Mouse (Mus musculus): ENCODE data around the gene Noxo1. TPM values are rescaled to one million over a fixed set of nuclear protein-coding genes. Genes with fewer than 3 reads are reported as not detected.
"Not testable (repeated sequence)": the region's sequence is repeated elsewhere in the genome, so short reads cannot be mapped to it uniquely, and the experiment has no call there.

The Noxo1 gene
- polyA plus RNA-seq, 1 experiment from 2014 or later, result 1.9 TPM

DNA sequence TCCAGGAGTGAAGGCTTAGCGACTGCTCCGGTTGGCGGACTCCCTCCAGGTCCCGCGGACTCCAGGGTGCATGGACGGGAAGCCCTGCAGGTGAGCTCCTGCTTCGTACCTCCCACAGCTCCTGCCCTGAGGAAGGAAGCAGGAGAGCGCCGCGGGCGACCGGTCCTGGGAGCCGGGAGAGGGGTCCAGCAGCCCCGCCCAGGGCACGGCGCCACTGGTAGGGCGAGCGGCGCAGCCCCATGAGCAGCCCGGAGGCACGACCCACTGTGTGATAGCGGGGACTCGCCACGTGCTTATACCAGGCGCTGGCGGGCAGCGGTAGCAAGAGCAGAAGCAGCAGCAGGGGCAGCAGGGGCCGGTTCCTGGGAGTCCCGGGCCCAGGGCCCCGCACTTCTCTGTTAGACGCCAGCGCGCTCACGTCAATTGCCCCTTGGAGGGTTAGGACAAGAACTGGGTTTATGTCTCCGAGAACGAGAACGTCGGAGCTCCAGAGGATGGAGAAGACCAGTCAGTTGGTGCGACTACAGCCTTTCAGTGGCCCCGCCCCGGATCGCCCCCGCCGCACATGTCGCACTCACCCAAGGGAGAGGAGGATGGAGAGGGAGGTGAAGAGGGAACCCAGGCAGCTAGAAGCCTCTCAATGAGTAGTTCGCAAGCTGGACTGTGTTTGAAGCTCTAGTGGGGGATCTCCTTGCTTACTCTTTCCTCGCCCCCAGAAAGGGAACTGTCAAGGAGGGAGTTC lies 37.8 kb upstream of the Noxo1 start, which contains the start of gene Npw:
TSS of gene Npw (minus strand) at position 441 of the 742 bp plus-strand sequence.
- H3K27me3 ChIP-seq (replicated peaks), result peaks cover 53% of the 10 kb centered on the region
- H3K27ac ChIP-seq (replicated peaks), result no peak within 1 kb of the TSS
- no peaks in the 10 kb centered on the region for H3K36me3 ChIP-seq
- H3K9me3 ChIP-seq (replicated peaks), result no peaks in the 10 kb centered on the region
- peak within 1 kb of the TSS; percentile 27; the same call in 1 of the 2 replicates for H3K9ac ChIP-seq (replicated peaks)
- H3K4me3 ChIP-seq (replicated peaks), result peak within 1 kb of the TSS; percentile 33
- H3K4me2 ChIP-seq, result peak within 1 kb of the TSS; percentile 61
- no peak for ATAC-seq (ENCODE audit: low FRiP score)
- WGBS, result under 1% methylated on average over 47 of the region's 47 CpGs
- peaks cover 18% of the 10 kb centered on the region for H3K4me1 ChIP-seq

DNA sequence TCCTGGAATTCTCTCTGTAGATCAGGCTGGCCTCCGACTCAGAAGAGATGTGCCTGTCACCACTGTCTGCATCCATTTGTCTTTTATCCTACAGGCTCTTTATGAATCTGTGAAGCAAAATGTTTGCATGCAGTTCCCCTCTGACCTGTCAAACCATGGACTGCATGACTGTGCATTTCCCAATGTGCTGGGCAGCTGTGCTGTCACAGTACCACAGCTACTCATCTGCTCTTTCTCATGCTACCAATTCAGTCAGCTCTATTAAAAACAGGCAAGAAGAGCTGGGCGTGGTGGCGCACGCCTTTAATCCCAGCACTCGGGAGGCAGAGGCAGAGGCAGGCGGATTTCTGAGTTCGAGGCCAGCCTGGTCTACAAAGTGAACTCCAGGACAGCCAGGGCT lies 29.0 kb upstream of the Noxo1 start:
- WGBS, result 79% methylated on average over 7 of the region's 7 CpGs
- H3K9ac ChIP-seq (replicated peaks); H3K27ac ChIP-seq (replicated peaks); H3K36me3 ChIP-seq; H3K27me3 ChIP-seq (replicated peaks); H3K4me2 ChIP-seq; ATAC-seq (ENCODE audit: low FRiP score); H3K9me3 ChIP-seq (replicated peaks); H3K4me3 ChIP-seq (replicated peaks): not testable (repeated sequence)
- peaks cover 28% of the 10 kb centered on the region for H3K4me1 ChIP-seq

DNA sequence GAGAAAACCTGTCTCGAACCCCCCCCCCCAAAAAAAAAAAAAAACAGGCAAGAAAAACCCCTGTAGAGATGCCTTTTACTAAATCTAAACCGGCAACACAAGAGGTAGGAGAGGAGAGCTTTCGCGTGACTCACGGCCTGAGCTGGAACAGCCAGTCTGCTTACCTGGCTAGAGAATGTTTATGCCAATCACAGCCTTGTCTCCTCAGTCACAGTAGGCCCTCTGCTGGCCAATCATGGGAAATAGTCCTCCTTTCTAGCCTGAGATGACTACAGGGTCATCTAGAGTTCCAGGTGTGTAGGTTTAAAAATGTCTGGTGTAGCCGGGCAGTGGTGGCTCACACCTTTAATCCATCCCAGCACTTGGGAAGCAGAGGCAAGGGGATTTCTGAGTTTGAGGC lies 28.6 kb upstream of the Noxo1 start:
- WGBS, result 30% methylated on average over 6 of the region's 6 CpGs
- no peak overlapping the region for H3K4me2 ChIP-seq

DNA sequence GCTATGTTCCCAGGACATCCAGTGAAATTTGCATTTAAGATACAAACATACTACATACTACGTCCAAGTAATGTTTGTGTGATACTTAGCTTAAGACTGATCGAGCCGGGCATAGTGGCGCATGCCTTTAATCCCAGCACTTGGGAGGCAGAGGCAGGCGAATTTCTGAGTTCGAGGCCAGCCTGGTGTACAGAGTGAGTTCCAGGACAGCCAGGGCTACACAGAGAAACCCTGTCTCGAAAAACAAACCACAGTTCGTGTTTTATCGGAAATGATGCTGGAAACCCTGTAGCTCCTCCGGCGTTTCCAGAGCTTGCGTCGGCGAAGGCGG lies 26.9 kb upstream of the Noxo1 start:
- H3K4me2 ChIP-seq, result peak overlapping the region; percentile 84
- peak overlapping the region; percentile 88 for H3K27ac ChIP-seq (replicated peaks)
- peaks cover 43% of the 10 kb centered on the region for H3K4me1 ChIP-seq
- not testable (repeated sequence) for H3K36me3 ChIP-seq; H3K27me3 ChIP-seq (replicated peaks); H3K9me3 ChIP-seq (replicated peaks)
- peak overlapping the region; percentile 84 for H3K4me3 ChIP-seq (replicated peaks)
- 12% methylated on average over 15 of the region's 15 CpGs for WGBS
- H3K9ac ChIP-seq (replicated peaks), result peak overlapping the region; percentile 93
- peak; percentile 8 for ATAC-seq (ENCODE audit: low FRiP score)

More for the DNA sequence above, 28.6 kb upstream of the Noxo1 start:
- Histone ChIP-seq H3K9me3 (replicated peaks) (no peaks in the 10 kb centered on the region), H3K27ac (replicated peaks) (no peak overlapping the region), H3K36me3 (no peaks in the 10 kb centered on the region), H3K27me3 (replicated peaks) (no peaks in the 10 kb centered on the region), H3K4me3 (replicated peaks) (no peak overlapping the region), H3K9ac (replicated peaks) (no peak overlapping the region), H3K4me1 (peaks cover 32% of the 10 kb centered on the region)
- ATAC-seq (ENCODE audit: low FRiP score), result no peak

DNA sequence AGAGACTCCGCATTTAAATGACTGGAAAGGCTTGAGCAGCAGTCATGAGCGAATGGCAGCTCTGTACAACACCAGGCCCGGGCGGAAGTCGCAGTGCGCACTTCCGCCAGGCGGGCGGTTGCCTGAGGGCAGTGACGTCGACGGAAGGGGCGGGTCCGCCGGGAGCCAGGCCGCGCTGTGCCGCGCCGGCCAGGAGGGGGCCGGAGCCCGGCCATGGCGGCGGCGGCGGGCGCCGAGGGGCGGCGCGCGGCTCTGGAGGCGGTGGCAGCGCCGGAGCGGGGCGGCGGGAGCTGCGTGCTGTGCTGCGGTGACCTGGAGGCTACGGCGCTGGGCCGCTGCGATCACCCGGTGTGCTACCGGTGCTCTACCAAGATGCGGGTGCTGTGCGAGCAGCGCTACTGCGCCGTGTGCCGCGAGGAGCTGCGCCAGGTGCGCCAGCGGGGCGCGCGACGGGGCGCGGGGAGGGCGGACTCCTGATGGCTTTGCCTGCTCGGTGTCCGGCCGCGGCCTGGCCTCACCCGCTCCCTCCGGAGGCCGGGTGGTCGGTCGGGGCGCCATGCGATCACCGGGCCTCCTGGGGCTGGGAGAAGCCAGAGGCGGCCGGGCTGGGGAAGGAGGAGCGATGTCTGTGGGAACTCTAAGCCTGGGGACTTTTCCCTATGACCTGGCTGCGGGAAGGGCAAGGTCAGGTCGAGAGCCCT lies 26.3 kb upstream of the Noxo1 start, which contains the start of gene Zfp598:
TSS of gene Zfp598 (plus strand) at position 143 of the 701 bp plus-strand sequence.
- no peaks in the 10 kb centered on the region for H3K27me3 ChIP-seq (replicated peaks)
- under 1% methylated on average over 77 of the region's 80 CpGs for WGBS
- H3K4me2 ChIP-seq, result peak within 1 kb of the TSS; percentile 84
- H3K9ac ChIP-seq (replicated peaks), result peak within 1 kb of the TSS; percentile 93
- peaks cover 46% of the 10 kb centered on the region for H3K4me1 ChIP-seq
- no peaks in the 10 kb centered on the region for H3K36me3 ChIP-seq
- peak within 1 kb of the TSS; percentile 88 for H3K27ac ChIP-seq (replicated peaks)
- peak; percentile 97 for ATAC-seq (ENCODE audit: low FRiP score)
- peak within 1 kb of the TSS; percentile 84 for H3K4me3 ChIP-seq (replicated peaks)
- no peaks in the 10 kb centered on the region for H3K9me3 ChIP-seq (replicated peaks)

GRCm38 (mm10) chr17:24670246-24670844 lies 25.7 kb upstream of the Noxo1 start:
- Histone ChIP-seq H3K36me3 (no peaks in the 10 kb centered on the region), H3K9ac (replicated peaks) (peak overlapping the region; percentile 93), H3K4me1 (peaks cover 47% of the 10 kb centered on the region), H3K4me3 (replicated peaks) (peak overlapping the region; percentile 84), H3K9me3 (replicated peaks) (no peaks in the 10 kb centered on the region), H3K4me2 (peak overlapping the region; percentile 84), H3K27ac (replicated peaks) (peak overlapping the region; percentile 88), H3K27me3 (replicated peaks) (no peaks in the 10 kb centered on the region)
- WGBS, result 13% methylated on average over 8 of the region's 8 CpGs
- ATAC-seq (ENCODE audit: low FRiP score), result no peak

- Histone ChIP-seq H3K4me3 (replicated peaks) (no peak overlapping the region), H3K27ac (replicated peaks) (no peak overlapping the region), H3K9ac (replicated peaks) (no peak overlapping the region), H3K9me3 (replicated peaks) (no peaks in the 10 kb centered on the region), H3K4me1 (peaks cover 47% of the 10 kb centered on the region), H3K4me2 (peak overlapping the region; percentile 84), H3K36me3 (no peaks in the 10 kb centered on the region), H3K27me3 (replicated peaks) (no peaks in the 10 kb centered on the region)
- 84% methylated on average over 5 of the region's 5 CpGs for WGBS
- ATAC-seq (ENCODE audit: low FRiP score), result no peak
These were observed 24.7 kb upstream of the Noxo1 start for GRCm38 (mm10) chr17:24671346-24671745.

DNA sequence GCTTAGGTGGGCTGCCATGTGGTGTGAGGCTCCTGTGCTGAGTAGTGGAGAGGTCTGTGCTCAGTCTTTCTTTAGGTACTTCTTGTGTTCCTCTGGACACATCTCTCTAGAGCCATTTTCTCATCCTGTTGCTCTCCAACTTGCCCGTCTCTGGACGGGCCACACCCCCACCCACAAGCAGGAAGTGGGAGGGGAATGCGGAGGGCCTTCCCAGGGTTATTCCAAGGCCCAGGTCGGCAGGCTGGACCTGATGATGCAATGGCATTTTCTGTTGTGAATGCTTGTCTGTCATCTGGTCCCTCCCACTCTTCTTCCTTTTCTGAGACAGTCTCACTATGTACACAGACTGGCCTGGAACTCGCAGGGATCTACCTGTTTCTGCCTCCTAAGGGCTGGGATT lies 23.9 kb upstream of the Noxo1 start:
- peaks cover 7% of the 10 kb centered on the region for H3K36me3 ChIP-seq
- H3K9me3 ChIP-seq (replicated peaks), result no peaks in the 10 kb centered on the region
- H3K4me2 ChIP-seq, result peak overlapping the region; percentile 84
- no peak overlapping the region for H3K4me3 ChIP-seq (replicated peaks)
- H3K9ac ChIP-seq (replicated peaks), result peak overlapping the region; percentile 34
- 36% methylated on average over 5 of the region's 5 CpGs for WGBS
- no peak for ATAC-seq (ENCODE audit: low FRiP score)
- H3K4me1 ChIP-seq, result peaks cover 47% of the 10 kb centered on the region
- no peak overlapping the region for H3K27ac ChIP-seq (replicated peaks)
- no peaks in the 10 kb centered on the region for H3K27me3 ChIP-seq (replicated peaks)

DNA sequence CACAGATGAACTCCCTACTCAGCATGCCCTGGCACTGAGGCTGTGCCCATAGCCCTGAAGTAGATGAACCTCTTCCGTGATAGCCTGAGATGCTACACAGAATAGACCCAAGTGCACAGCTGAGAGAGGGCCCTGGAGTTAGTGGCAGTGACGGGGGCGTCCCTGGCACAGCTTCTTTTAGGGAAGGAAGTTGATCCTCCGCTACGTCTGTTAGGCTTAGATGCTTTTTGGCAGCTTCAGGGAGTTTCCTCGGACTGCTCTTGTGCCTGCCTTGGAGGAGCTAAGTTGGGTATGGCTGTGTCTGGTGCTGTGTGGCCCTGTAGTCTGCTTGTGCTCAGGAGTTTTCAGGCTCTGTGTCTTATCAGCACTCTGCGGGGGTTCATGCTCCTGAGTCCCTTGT lies 21.8 kb upstream of the Noxo1 start:
- peaks cover 28% of the 10 kb centered on the region for H3K36me3 ChIP-seq
- 91% methylated on average over 7 of the region's 7 CpGs for WGBS

DNA sequence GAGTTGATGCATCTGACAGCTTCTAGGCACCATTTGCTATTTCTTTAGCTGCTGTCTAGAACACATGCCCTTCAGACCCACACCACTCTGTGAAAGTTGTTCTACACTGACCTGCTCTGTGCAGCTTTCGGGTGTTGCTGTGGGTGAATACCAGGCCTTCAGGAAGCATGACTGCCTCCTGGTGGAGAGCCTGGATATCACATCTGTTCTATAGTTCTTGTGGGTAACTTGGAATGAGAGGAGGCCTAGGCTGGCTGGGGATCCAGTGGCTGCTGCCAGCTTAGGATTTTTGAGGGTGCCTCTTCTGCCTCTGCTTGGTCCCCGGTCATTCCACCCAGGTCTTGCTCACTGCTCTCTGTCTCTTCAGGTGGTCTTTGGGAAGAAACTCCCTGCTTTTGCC lies 19.8 kb upstream of the Noxo1 start:
- no peak for ATAC-seq (ENCODE audit: low FRiP score)
- Histone ChIP-seq H3K9ac (replicated peaks) (no peak overlapping the region), H3K27ac (replicated peaks) (no peak overlapping the region), H3K4me1 (peaks cover 27% of the 10 kb centered on the region), H3K4me2 (no peak overlapping the region), H3K4me3 (replicated peaks) (no peak overlapping the region), H3K36me3 (peaks cover 46% of the 10 kb centered on the region), H3K9me3 (replicated peaks) (no peaks in the 10 kb centered on the region), H3K27me3 (replicated peaks) (no peaks in the 10 kb centered on the region)
- 68% methylated on average over 2 of the region's 2 CpGs for WGBS

More for the DNA sequence above, 21.8 kb upstream of the Noxo1 start:
- ATAC-seq (ENCODE audit: low FRiP score), result no peak
- Histone ChIP-seq H3K27ac (replicated peaks) (no peak overlapping the region), H3K4me2 (no peak overlapping the region), H3K9me3 (replicated peaks) (no peaks in the 10 kb centered on the region), H3K4me3 (replicated peaks) (no peak overlapping the region), H3K4me1 (peaks cover 39% of the 10 kb centered on the region), H3K27me3 (replicated peaks) (no peaks in the 10 kb centered on the region), H3K9ac (replicated peaks) (no peak overlapping the region)

DNA sequence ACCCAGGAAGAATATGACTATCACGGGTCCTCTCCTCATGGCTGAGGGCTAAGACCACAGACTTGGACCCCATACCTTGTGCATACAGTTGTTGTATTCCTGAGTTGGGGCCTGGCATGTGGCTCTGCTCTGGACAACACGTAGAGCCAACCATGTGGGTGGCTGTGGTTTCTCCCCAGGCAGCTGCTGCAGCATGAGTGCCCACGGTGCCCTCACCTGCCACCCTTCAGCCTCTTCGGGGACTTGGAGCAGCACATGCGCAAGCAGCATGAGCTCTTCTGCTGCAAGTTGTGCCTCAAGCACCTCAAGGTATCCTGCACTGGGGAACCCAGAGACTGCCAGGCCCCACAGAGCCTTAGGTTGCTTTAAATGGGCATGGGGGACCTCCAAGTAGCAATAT lies 19.2 kb upstream of the Noxo1 start:
- peaks cover 20% of the 10 kb centered on the region for H3K4me1 ChIP-seq
- no peak overlapping the region for H3K27ac ChIP-seq (replicated peaks)
- no peaks in the 10 kb centered on the region for H3K9me3 ChIP-seq (replicated peaks)
- no peak overlapping the region for H3K9ac ChIP-seq (replicated peaks)
- WGBS, result 93% methylated on average over 5 of the region's 5 CpGs
- no peaks in the 10 kb centered on the region for H3K27me3 ChIP-seq (replicated peaks)
- no peak overlapping the region for H3K4me2 ChIP-seq
- H3K36me3 ChIP-seq, result peaks cover 53% of the 10 kb centered on the region
- H3K4me3 ChIP-seq (replicated peaks), result no peak overlapping the region
- no peak for ATAC-seq (ENCODE audit: low FRiP score)
